Mouse (Mus musculus) activated CD4-positive, CD25-positive, alpha-beta regulatory T cell (primary cell): Measurements from ENCODE around the gene Ash1l. TPM values are rescaled to one million over a fixed set of nuclear protein-coding genes. Genes with fewer than 3 reads are reported as not detected.

Source experiments
- polyA plus RNA-seq, 2 experiments: library from polyadenylated mRNA; unstranded; fragments of 100-300 nt; shearing (Covaris generic); gene quantifications; one replicate each; pipeline ENCODE4 v1.2.1; 2017

Ash1l gene
- polyA plus RNA-seq, result 10 to 100 TPM; 25.4 to 26.9 TPM

DNA sequence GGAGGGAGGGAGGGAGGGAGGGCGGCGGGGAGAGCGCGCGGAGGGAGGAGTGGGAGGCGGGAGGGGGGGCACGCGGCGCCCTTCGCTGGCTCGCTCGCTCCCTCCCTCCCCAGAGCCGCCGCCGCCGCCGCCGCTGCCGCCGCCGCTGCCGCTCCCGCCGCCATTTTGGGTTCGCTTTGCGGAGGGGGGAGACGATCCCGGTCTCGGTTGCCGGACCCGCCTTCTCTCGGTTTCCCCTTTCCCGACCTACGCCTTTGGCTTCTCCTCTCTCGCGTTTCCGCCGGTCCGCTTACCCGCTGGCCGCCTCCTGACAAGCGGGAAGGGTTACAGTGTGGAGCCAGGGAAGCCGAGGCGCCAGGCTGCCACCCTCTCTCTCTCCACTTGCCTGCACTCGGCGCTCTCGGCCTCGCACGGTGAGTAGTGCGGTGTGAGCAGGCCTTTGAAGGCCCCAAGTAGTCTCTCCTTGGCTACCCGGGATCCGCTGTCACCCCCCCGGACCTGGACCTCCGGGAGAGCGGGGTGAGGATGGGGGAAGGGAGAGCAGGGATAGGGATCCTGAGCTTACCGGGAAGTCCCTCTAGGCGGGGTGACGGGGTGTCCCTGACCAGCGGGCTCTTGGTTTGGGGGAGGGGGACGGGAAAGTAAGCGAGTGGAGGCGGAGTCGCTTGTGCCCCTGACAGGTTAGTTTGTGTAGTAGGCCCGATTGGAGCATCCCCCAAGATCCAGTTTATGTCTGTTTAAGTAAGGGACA, at the start of gene Ash1l, which contains the start of gene Dap3:
Gene Ash1l (plus strand): TSS at position 47 of the 751 bp plus-strand sequence.
Gene Dap3 (minus strand): TSS at position 606 of the 751 bp plus-strand sequence.

DNA sequence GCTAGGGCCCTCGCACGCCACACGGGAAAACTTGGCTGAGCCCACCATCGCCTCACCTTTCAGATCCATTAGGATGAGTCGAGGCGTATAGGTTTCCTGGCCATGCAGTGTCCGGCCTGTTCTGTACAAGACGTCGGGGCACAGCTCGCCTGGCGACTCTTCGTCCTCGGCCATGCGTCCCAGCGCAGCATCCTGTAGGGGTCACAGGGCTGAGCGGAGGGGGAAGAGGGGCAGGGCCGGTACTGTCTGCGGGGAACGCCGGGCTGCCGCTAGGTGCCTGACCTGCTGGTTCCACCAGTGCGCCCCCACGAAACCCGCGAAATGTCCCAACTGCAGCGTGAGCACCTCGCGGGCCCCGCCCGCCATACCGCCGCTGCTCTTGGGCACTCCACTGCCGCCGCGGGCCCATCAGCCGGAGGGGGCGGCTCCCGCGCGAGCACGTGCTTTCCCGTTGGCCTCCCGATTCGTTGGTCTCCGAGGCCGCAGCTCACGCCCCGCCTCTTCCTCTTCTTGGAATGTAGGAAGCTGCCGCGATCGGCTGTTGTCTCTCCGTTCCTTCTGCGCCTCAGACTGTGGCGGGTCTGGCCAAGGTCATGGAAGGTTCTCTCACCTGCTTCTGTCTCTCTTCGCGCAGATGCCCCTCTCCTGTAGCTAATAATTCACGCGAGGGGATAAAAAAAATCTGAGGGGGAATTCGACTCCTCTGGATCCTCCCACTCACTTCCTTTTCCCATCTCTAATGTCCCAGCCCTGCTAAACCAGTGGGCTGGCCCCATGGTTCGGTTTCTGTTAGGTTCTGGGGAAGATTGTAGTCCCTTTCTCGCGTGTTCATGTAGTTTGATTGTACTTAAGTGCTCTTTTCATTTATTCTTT, 36.7 kb upstream of the Ash1l start, which contains the start of gene Msto1:
Gene Msto1 (minus strand): TSS at position 489 of the 873 bp plus-strand sequence.

DNA sequence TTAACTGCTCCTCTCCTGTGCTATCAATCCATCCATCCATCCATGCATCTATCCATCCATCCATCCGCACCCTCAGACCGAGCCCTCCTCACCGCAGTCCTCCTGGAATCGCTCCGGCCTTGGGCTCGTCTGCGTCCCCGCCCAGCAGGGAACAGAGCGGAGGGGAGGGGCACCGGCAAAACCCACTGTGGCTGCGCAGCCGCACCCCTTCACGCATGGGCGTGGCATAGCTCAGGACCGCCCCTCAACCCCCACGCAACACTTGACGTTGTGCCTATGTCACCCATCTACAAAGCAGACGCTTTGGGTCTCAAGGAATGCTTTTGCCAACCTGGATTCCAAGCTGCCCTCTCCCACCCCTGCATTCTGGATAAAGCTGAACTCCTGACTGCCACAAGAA, 142.8 kb downstream of the Ash1l start, which contains the start of gene Rusc1:
Gene Rusc1 (minus strand): TSS at position 137 of the 400 bp plus-strand sequence.

DNA sequence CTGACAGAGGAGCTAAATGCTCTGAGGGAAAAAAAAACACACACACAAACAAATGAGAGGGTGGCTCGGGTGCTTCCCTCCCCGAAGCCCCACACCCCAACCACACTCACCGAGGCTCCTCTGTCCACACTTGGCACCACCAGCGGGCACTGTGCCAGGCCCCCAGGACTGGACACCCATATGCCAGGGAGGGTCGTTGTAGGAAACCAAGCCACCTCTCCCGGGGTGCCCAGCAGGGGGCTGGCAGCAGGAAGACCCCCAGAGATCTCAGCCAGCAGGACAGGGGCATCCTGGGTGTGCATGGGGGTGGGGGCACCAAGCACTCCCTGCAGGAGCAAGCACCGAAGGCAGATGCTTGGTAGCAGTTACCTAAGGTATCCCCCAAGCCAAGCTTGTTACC, 150.4 kb downstream of the Ash1l start, which contains the start of gene Gm43738:
Gene Gm43738 (minus strand): TSS at position 289 of the 400 bp plus-strand sequence.

DNA sequence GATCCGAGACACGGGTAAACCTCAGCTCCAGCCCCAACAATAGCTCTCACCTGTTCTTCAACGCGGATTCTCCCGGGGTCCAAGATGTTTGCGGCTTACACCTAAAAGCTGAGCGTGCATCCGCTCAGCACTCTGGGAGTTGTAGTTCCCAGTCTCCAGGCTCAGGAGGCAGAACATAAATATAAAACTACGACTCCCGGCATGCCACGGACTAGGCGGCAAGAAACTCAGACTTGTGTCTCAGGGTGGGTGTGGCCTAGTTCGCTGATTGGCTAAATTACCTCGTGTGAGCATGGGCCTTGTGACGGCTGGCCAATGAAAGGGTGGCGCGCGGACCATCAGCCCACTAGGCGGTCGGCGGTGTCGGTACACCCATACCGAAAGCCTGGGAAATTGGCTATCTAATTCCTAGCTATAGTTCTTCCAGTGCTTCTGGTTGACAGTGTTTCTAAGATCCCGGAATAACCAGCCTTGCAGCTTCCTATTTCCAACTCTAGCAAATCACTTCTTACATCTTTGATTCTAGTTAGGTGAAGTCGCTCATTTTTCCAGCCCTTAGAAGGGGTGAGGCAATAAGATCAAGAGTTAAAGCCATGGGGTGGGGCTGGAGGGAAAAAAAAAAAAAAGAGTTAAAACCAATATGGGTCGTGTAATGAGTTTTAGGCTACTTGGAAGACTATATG, 151.5 kb downstream of the Ash1l start, which contains the start of gene Fdps:
Gene Fdps (minus strand): TSS at position 148 of the 683 bp plus-strand sequence.

Other genes starting within 250 kb of the Ash1l start
- gene Rit1, start 233.8 kb upstream of the Ash1l start, polyA plus RNA-seq, result 10 to 100 TPM; 53.6 to 55.8 TPM
- gene Syt11, start 175.5 kb upstream of the Ash1l start, polyA plus RNA-seq, result 10 to 100 TPM; 51.5 to 92.1 TPM
- gene Gon4l, start 115.4 kb upstream of the Ash1l start, polyA plus RNA-seq, result 10 to 100 TPM; 13.7 to 30.0 TPM
- 10 to 100 TPM; 30.8 to 45.9 TPM for gene Msto1, start 36.6 kb upstream of the Ash1l start, polyA plus RNA-seq
- 100 to 1,000 TPM; 170 to 191 TPM for gene Dap3, start 559 bp downstream of the Ash1l start, polyA plus RNA-seq
- gene Rusc1, start 142.7 kb downstream of the Ash1l start, polyA plus RNA-seq, result 10 to 100 TPM; 35.1 to 42.7 TPM
- not detected for gene Gm43738, start 150.5 kb downstream of the Ash1l start, polyA plus RNA-seq
- gene Fdps, start 151.3 kb downstream of the Ash1l start, polyA plus RNA-seq, result 10 to 100 TPM; 61.8 to 62.2 TPM
- gene Pklr, start 185.5 kb downstream of the Ash1l start, polyA plus RNA-seq, result not detected
- 1 to 10 TPM in 1 of 2 experiments, under 1 TPM in 1; 0.21 to 1.6 TPM for gene Hcn3, start 209.6 kb downstream of the Ash1l start, polyA plus RNA-seq
- gene Clk2, start 214.2 kb downstream of the Ash1l start, polyA plus RNA-seq, result 10 to 100 TPM; 88.4 to 94.5 TPM
- 100 to 1,000 TPM; 255 to 261 TPM for gene Scamp3, start 226.9 kb downstream of the Ash1l start, polyA plus RNA-seq
- gene Fam189b, start 232.5 kb downstream of the Ash1l start, polyA plus RNA-seq, result 100 to 1,000 TPM; 134 to 154 TPM